Mouse (Mus musculus) kidney, postnatal 0 days (tissue): Measurements from ENCODE around the gene Smtnl2. TPM values are rescaled to one million over a fixed set of nuclear protein-coding genes. Genes with fewer than 3 reads are reported as not detected.

Experiments used
- ATAC-seq: fragments of 200-750 bp; cut with Nextera tagmentation; replicated peaks from 2 replicates; pipeline ENCODE4 v1.8.0; 2017; ENCODE audit warnings: low read depth, moderate number of reproducible peaks, moderate TSS enrichment, moderate library complexity; ENCODE audit not compliant: low FRiP score
- DNase-seq: peaks from one replicate; pipeline ENCODE4 v3.0.0-alpha.2; 2016; ENCODE audit warnings: low spot score
- H3K27ac ChIP-seq: fragments of 300-500 bp; sonication (generic); 2 replicates; pipeline ENCODE4 v1.5.1; 2014; ENCODE audit warnings: mild to moderate bottlenecking
- H3K27me3 ChIP-seq: fragments of 300-500 bp; sonication (generic); 2 replicates; pipeline ENCODE4 v1.6.1; 2014; ENCODE audit warnings: low read length, mixed read lengths; ENCODE audit not compliant: insufficient read depth
- H3K36me3 ChIP-seq: fragments of 300-500 bp; sonication (generic); 2 replicates; pipeline ENCODE4 v1.6.1; 2014; ENCODE audit warnings: low read length, mixed read lengths; ENCODE audit not compliant: insufficient read depth
- H3K4me1 ChIP-seq: fragments of 300-500 bp; sonication (generic); replicated peaks from 2 replicates; pipeline ENCODE4 v1.6.1; 2014; ENCODE audit warnings: antibody characterized with exemption, low read length, mixed read lengths; ENCODE audit not compliant: insufficient read depth
- H3K4me2 ChIP-seq: fragments of 300-500 bp; sonication (generic); 2 replicates; pipeline ENCODE4 v1.6.1; 2014; ENCODE audit warnings: mild to moderate bottlenecking, low read length, moderate library complexity, mixed read lengths
- H3K4me3 ChIP-seq: fragments of 300-500 bp; sonication (generic); replicated peaks from 2 replicates; pipeline ENCODE4 v1.5.1; 2014; ENCODE audit warnings: low read depth, low read length
- H3K9ac ChIP-seq: fragments of 300-500 bp; sonication (generic); 2 replicates; pipeline ENCODE4 v1.6.1; 2014; ENCODE audit warnings: low read depth, low read length
- H3K9me3 ChIP-seq: fragments of 300-500 bp; sonication (generic); replicated peaks from 2 replicates; pipeline ENCODE4 v1.6.1; 2016; ENCODE audit warnings: low read length, inconsistent platforms, mixed read lengths
- CTCF ChIP-seq: IDR thresholded peaks from 2 replicates; pipeline ENCODE4 v1.5.1; 2016; ENCODE audit warnings: antibody characterized with exemption, low read depth, mild to moderate bottlenecking, moderate library complexity
- WGBS: fragments of 180-500 bp; shearing (Covaris S2); extraction: QIAGEN DNeasy Blood & Tissue Kit; methylation state at CpG from one replicate; pipeline ENCODE4 v1.1.7; 2014; 5-methylcytosine and 5-hydroxymethylcytosine counted together
- polyA plus RNA-seq: library from polyadenylated mRNA; unstranded; fragments of >200 nt; fragmentation: Nextera tagmentation; extraction: Ambion mirVana; gene quantifications from 2 replicates; pipeline ENCODE4 v1.2.1, GENCODE M21; 2015

Gene Smtnl2
- polyA plus RNA-seq, 1 experiment from 2014 or later: 112 TPM

DNA sequence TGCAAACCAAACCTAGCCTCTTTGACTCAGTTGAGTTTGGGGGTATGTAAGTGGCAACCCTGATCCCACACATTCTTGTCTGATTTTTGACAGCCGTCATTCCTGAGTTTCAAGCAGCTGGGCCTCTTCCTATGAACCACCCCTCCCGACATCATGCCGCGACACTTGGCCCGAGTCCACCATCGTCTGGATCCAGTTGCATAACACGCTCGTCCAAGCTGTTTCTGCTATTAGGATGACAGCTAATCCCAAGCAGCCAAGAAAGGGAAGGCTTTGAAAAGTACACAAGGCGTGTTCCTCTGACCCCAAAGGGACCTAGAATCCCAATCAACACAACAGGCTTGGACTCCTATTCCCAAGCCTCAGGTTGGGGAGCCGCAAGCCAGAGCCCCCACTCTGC lies 14.4 kb downstream of the Smtnl2 start:
- Histone ChIP-seq H3K27me3 (no peaks in the 10 kb centered on the region), H3K9ac (no peak overlapping the region), H3K27ac (peak overlapping the region; percentile 47; the same call in 1 of the 2 replicates), H3K4me3 (no peak overlapping the region), H3K9me3 (no peaks in the 10 kb centered on the region), H3K36me3 (peaks cover 25% of the 10 kb centered on the region), H3K4me2 (no peak overlapping the region), H3K4me1 (peaks cover 17% of the 10 kb centered on the region)
- no peak for TF ChIP-seq CTCF
- WGBS: 58% methylated on average over 10 of the region's 10 CpGs
- no peak for ATAC-seq
- DNase-seq: peak; percentile 64

DNA sequence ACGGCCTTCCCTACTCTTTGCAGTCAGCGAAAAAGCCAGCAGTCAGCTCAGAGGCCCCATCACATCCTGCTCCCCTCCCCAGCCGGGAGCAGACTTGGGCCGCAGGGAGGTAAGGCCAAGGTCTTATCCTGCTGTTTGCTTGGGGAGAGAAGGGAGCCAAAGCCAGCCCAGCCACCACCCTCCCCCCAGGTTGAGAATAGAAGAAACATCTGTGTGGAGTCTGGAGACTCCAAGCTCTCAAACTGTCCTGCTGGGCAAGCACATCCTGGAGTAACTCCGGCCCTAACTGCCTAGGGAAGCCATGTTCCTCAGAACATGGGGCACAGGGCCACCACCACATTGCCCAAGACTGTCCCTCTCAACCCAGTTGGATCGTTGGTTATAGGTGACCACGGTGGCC lies 14.9 kb downstream of the Smtnl2 start:
- Histone ChIP-seq H3K27ac (no peak overlapping the region), H3K4me3 (no peak overlapping the region), H3K4me1 (peaks cover 13% of the 10 kb centered on the region), H3K9me3 (no peaks in the 10 kb centered on the region), H3K4me2 (no peak overlapping the region), H3K27me3 (no peaks in the 10 kb centered on the region), H3K36me3 (peaks cover 25% of the 10 kb centered on the region), H3K9ac (no peak overlapping the region)
- 65% methylated on average over 7 of the region's 7 CpGs for WGBS
- no peak for DNase-seq
- no peak for ATAC-seq
- no peak for TF ChIP-seq CTCF

DNA sequence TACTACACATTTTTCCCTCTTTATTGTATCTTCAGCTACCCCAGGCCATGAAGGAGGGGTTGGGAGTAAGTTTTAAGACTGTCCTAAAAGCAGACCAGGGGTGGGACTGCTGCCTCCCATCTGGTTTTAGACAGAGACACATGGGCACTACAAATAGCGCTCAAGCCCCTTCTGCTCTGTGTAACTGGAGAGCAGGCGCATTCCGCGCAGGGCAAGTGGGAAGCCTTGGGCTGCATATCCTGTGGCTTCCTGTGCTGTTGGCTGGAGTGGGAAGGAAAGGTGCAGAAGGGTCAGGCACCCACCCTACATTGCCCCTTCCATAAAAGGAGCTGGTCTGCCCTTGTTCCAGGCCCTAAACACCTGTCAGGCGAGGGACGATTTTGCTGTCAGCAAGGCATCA lies 15.9 kb downstream of the Smtnl2 start:
- no peak for TF ChIP-seq CTCF
- no peak for ATAC-seq
- Histone ChIP-seq H3K4me3 (no peak overlapping the region), H3K27ac (no peak overlapping the region), H3K9me3 (no peaks in the 10 kb centered on the region), H3K36me3 (peaks cover 25% of the 10 kb centered on the region), H3K4me1 (peaks cover 3% of the 10 kb centered on the region), H3K27me3 (no peaks in the 10 kb centered on the region), H3K4me2 (no peak overlapping the region), H3K9ac (no peak overlapping the region)
- WGBS: 69% methylated on average over 6 of the region's 6 CpGs
- no peak for DNase-seq

DNA sequence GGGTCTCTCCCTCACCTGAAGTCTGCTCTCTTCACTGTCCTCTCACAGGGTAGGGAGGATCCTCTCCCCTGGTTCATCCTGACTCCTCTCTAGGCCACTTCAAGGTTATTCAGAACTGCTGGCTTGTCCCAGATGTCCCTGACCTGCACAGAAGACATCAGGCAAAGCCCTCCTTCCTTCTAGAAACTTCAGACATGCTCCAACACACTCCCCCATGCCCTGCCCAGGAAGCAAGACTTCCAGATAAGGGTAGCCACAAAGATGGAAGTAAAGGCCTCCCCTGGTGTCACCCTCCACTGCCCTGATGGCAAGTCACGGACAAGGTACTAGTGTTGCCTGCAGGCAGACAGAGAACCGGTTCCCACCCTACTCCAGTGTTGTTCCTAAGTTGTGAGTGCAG lies 16.8 kb downstream of the Smtnl2 start:
- no peak overlapping the region for H3K4me3 ChIP-seq
- H3K27me3 ChIP-seq: no peaks in the 10 kb centered on the region
- no peaks in the 10 kb centered on the region; the same call in 1 of the 2 replicates for H3K4me1 ChIP-seq
- H3K36me3 ChIP-seq: peaks cover 19% of the 10 kb centered on the region
- ATAC-seq: no peak
- H3K27ac ChIP-seq: peak overlapping the region; percentile 52; the same call in 1 of the 2 replicates
- no peak overlapping the region for H3K4me2 ChIP-seq
- H3K9me3 ChIP-seq: no peaks in the 10 kb centered on the region
- 48% methylated on average over 2 of the region's 2 CpGs for WGBS
- DNase-seq: no peak
- no peak overlapping the region for H3K9ac ChIP-seq
- no peak for TF ChIP-seq CTCF

DNA sequence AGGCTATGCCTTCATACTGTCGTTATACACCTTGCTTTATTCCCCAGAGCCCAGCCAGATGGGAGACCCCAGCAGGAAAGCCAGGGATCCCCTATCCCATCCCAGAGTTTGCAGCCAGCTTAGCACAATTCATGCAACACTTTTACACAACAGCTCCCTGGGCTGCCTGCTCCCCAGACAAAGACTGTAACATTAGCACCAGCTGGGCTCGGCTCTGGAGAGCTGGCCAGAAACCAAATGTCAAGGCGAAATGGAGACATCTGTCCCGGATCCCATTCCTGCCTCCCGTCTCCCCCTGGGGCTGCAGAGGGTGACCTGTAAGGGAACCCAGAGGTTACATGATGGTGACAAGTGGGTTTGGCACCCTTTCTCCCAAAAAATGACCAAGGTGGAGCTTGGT lies 17.8 kb downstream of the Smtnl2 start:
- TF ChIP-seq CTCF: no peak
- ATAC-seq (no peak), DNase-seq (peak; percentile 59)
- Histone ChIP-seq H3K4me1 (no peaks in the 10 kb centered on the region), H3K27me3 (no peaks in the 10 kb centered on the region), H3K27ac (no peak overlapping the region), H3K9ac (no peak overlapping the region), H3K9me3 (no peaks in the 10 kb centered on the region), H3K4me3 (no peak overlapping the region), H3K4me2 (no peak overlapping the region), H3K36me3 (peaks cover 8% of the 10 kb centered on the region; the same call in 1 of the 2 replicates)
- 23% methylated on average over 5 of the region's 5 CpGs for WGBS

DNA sequence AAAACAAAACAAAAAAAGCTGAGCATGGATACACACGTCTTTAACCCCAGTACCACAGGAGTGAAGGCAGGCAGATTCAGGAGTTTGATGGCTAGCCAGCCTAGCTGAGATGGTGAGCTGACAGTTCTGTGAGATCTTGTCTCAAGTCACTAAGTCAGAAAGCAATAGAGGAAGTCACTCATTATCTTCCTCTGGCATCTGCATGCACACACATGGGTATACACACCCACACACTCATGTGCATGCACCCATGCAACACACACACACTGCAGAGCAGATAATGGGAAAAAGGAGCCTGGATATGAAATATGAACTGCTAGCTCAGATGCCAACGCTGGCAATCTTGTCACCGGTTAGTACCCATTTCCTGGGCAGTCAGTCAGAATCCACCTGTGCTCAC lies 18.3 kb downstream of the Smtnl2 start:
- peaks cover 12% of the 10 kb centered on the region; the same call in 1 of the 2 replicates for H3K36me3 ChIP-seq
- no peaks in the 10 kb centered on the region for H3K9me3 ChIP-seq
- 72% methylated on average over 3 of the region's 3 CpGs for WGBS
- H3K27ac ChIP-seq: no peak overlapping the region
- TF ChIP-seq CTCF: no peak
- no peak overlapping the region for H3K4me2 ChIP-seq
- no peak overlapping the region for H3K9ac ChIP-seq
- no peak for DNase-seq
- no peaks in the 10 kb centered on the region for H3K4me1 ChIP-seq
- H3K27me3 ChIP-seq: no peaks in the 10 kb centered on the region
- ATAC-seq: no peak
- H3K4me3 ChIP-seq: no peak overlapping the region

DNA sequence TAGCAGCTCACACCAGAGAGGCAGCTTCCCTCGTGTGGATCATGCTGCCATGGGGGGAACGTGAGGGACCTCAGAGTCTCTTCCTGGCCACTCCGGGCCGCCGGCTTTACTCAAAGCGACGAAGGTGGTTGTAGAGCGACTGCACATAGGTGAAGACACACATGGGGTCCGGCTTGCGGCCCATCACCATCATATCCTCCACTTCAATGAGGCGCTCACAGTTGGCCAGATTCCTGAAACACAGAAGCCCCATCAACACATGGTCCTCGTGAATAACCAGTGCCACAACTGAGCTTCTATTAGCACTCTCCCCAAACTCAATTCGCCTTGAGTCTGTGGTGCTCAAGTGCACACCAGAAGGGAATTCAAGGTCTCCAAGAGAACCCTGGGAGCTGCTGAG lies 20.3 kb downstream of the Smtnl2 start:
- no peak overlapping the region for H3K27ac ChIP-seq
- H3K9me3 ChIP-seq: no peaks in the 10 kb centered on the region

More for the DNA sequence above, 20.3 kb downstream of the Smtnl2 start:
- ATAC-seq: no peak
- Histone ChIP-seq H3K36me3 (peaks cover 9% of the 10 kb centered on the region; the same call in 1 of the 2 replicates), H3K4me1 (no peaks in the 10 kb centered on the region), H3K4me3 (no peak overlapping the region), H3K4me2 (no peak overlapping the region), H3K27me3 (no peaks in the 10 kb centered on the region), H3K9ac (no peak overlapping the region)
- TF ChIP-seq CTCF: no peak
- WGBS: 91% methylated on average over 13 of the region's 13 CpGs
- no peak for DNase-seq
